Mouse (Mus musculus) thymus, adult 2 months (tissue): ENCODE measurements around the gene Ifitm1. TPM values are rescaled to one million over a fixed set of nuclear protein-coding genes. Genes with fewer than 3 reads are reported as not detected.

Source experiments
- DNase-seq: peaks from one replicate; pipeline ENCODE4 v3.0.0; 2021
- H3K27ac ChIP-seq: fragments of 200-500 bp; 2 replicates; pipeline ENCODE4 v1.5.1; 2012; ENCODE audit warnings: low read length, control low read depth; ENCODE audit not compliant: control insufficient read depth, insufficient read depth
- H3K27me3 ChIP-seq: fragments of 200-500 bp; 2 replicates; pipeline ENCODE4 v1.6.1; 2012; ENCODE audit warnings: mild to moderate bottlenecking, low read length, moderate library complexity, mixed read lengths; ENCODE audit not compliant: control insufficient read depth, insufficient read depth
- H3K36me3 ChIP-seq: fragments of 200-500 bp; 2 replicates; pipeline ENCODE4 v1.6.1; 2012; ENCODE audit warnings: mild to moderate bottlenecking, low read length, moderate library complexity; ENCODE audit not compliant: control insufficient read depth, insufficient read depth
- H3K4me1 ChIP-seq: fragments of 200-500 bp; replicated peaks from 2 replicates; pipeline ENCODE4 v1.6.1; 2012; ENCODE audit warnings: low read length; ENCODE audit not compliant: control insufficient read depth, insufficient read depth
- H3K4me3 ChIP-seq: fragments of 200-500 bp; 2 replicates; pipeline ENCODE4 v1.5.1; 2012; ENCODE audit warnings: mild to moderate bottlenecking, low read length, control low read depth, moderate library complexity; ENCODE audit not compliant: control insufficient read depth, insufficient read depth
- CTCF ChIP-seq: fragments of 200-500 bp; IDR thresholded peaks from 2 replicates; pipeline ENCODE4 v1.5.1; 2012; ENCODE audit warnings: mild to moderate bottlenecking, control low read depth, low read length, moderate library complexity, borderline replicate concordance; ENCODE audit not compliant: control insufficient read depth, poor library complexity, insufficient read depth; ENCODE audit errors: extremely low read depth
- POLR2A ChIP-seq: fragments of 200-500 bp; IDR thresholded peaks from 2 replicates; pipeline ENCODE4 v1.6.1; 2012; ENCODE audit warnings: mild to moderate bottlenecking, low read length, control low read depth, moderate library complexity; ENCODE audit not compliant: control insufficient read depth, poor library complexity, insufficient read depth; ENCODE audit errors: extremely low read depth
- WGBS: fragments of 180-500 bp; shearing (Covaris S2); methylation state at CpG from one replicate; pipeline ENCODE4 v1.1.7; 2018; 5-methylcytosine and 5-hydroxymethylcytosine counted together
- polyA plus RNA-seq: library from polyadenylated mRNA; depleted of rRNA; stranded (reverse); fragments of >200 nt; gene quantifications from 2 replicates; pipeline ENCODE4 v1.2.3, GENCODE M21; 2012

The Ifitm1 gene
- polyA plus RNA-seq, 1 experiment, result 60.9 TPM

GRCm38 (mm10) chr7:140998853-140999700 is 32.1 kb downstream of the Ifitm1 start:
- Histone ChIP-seq H3K36me3 (no peaks in the 10 kb centered on the region), H3K4me3 (no peak overlapping the region), H3K4me1 (no peaks in the 10 kb centered on the region), H3K27me3 (no peaks in the 10 kb centered on the region), H3K27ac (no peak overlapping the region)
- WGBS, result 37% methylated on average over 11 of the region's 11 CpGs
- no peak for TF ChIP-seq CTCF
- no peak for DNase-seq

- Histone ChIP-seq H3K4me1 (no peaks in the 10 kb centered on the region), H3K36me3 (no peaks in the 10 kb centered on the region), H3K27me3 (no peaks in the 10 kb centered on the region), H3K4me3 (no peak overlapping the region), H3K27ac (no peak overlapping the region)
- 89% methylated on average over 15 of the region's 15 CpGs for WGBS
- no peak for TF ChIP-seq CTCF
- no peak for DNase-seq
These were observed 34.1 kb downstream of the Ifitm1 start for GRCm38 (mm10) chr7:141000881-141001708.

GRCm38 (mm10) chr7:141003248-141004010 is 36.4 kb downstream of the Ifitm1 start:
- H3K36me3 ChIP-seq, result no peaks in the 10 kb centered on the region
- H3K4me3 ChIP-seq, result no peak overlapping the region
- TF ChIP-seq POLR2A (no peak), CTCF (no peak)
- WGBS, result 96% methylated on average over 5 of the region's 5 CpGs
- no peak for DNase-seq
- H3K27ac ChIP-seq, result no peak overlapping the region
- no peaks in the 10 kb centered on the region for H3K4me1 ChIP-seq
- H3K27me3 ChIP-seq, result no peaks in the 10 kb centered on the region

- Histone ChIP-seq H3K27ac (no peak overlapping the region), H3K4me3 (no peak overlapping the region), H3K4me1 (peaks cover 24% of the 10 kb centered on the region), H3K27me3 (no peaks in the 10 kb centered on the region), H3K36me3 (no peaks in the 10 kb centered on the region)
- TF ChIP-seq POLR2A (no peak), CTCF (no peak)
- no peak for DNase-seq
- WGBS, result 9% methylated on average over 6 of the region's 6 CpGs
These were observed 39.4 kb downstream of the Ifitm1 start for GRCm38 (mm10) chr7:141006446-141006845.

DNA sequence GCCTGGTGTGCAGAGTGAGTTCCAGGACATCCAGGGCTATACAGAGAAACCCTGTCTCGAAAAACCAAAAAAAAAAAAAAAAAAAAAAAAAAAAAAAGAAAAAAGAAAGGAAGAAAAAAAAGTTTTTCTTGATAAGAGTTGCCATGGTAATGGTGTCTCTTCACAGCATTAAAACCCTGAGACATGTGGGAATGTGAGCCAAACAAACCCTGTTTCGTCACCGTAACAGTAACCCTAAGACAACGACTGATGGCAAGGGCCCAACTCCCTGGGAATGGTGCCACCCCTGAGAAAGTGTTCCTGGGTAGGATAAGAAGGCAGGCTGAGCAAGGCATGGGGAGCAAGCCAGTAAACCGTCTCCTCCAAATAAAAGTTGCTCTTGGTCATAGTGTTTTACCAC is 39.9 kb downstream of the Ifitm1 start:
- no peak overlapping the region for H3K27ac ChIP-seq
- H3K36me3 ChIP-seq, result no peaks in the 10 kb centered on the region
- peaks cover 26% of the 10 kb centered on the region for H3K4me1 ChIP-seq
- H3K4me3 ChIP-seq, result no peak overlapping the region
- no peak for DNase-seq
- TF ChIP-seq CTCF (no peak), POLR2A (no peak)
- WGBS, result 83% methylated on average over 5 of the region's 5 CpGs
- H3K27me3 ChIP-seq, result no peaks in the 10 kb centered on the region

DNA sequence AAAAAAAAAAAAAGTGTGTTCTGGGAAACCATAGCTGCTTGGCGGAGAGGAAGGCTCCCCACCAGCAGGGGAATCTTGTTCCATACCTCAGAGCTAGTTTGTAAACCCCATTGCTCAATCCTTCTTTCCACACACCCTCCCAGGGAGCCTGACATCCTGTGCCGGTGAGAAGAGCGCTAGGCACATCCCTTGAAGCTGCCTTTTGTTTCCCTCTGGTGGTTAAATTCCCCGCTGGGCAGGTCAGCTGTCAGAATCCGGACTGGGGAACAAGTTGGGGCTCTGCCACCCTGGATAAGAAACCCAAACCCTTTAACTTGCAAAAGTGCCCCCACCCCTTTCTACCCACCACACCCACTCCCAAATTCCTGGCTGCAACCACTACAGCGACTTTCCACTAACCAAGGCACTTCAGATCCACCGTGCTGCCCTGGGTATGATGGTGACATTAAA is 41.3 kb downstream of the Ifitm1 start:
- WGBS, result 17% methylated on average over 7 of the region's 7 CpGs
- H3K4me1 ChIP-seq, result peaks cover 26% of the 10 kb centered on the region
- H3K27ac ChIP-seq, result no peak overlapping the region
- no peaks in the 10 kb centered on the region for H3K36me3 ChIP-seq
- no peak for TF ChIP-seq POLR2A
- TF ChIP-seq CTCF, result no peak
- DNase-seq, result no peak
- no peaks in the 10 kb centered on the region for H3K27me3 ChIP-seq
- H3K4me3 ChIP-seq, result no peak overlapping the region
